Mouse (Mus musculus) adrenal gland, postnatal 25 days (tissue): ENCODE data around the gene Nicn1. TPM values are rescaled to one million over a fixed set of nuclear protein-coding genes. Genes with fewer than 3 reads are reported as not detected.

Source experiments
- DNase-seq: peaks from one replicate; pipeline ENCODE4 v3.0.0; 2021; ENCODE audit warnings: mixed read lengths
- long read RNA-seq: library from polyadenylated mRNA; stranded (forward); transcript quantifications from one replicate; pipeline ENCODE4 v2.0.0, GENCODE M21; 2021
- total RNA-seq: library from RNA; stranded (reverse); gene quantifications from 2 replicates; pipeline ENCODE4 v1.2.3, GENCODE M21; 2021

Gene Nicn1
- 17.8 and 22.3 TPM in 2 replicates for total RNA-seq
- long read RNA-seq, transcript Nicn1-201 (6 exons, 2,133 nt): major isoform, 9 of 13 reads
- long read RNA-seq, partial matches to known transcripts: 3 of 13 reads
- long read RNA-seq, other reads (novel, unspliced or antisense): 1 of 13 reads

DNA sequence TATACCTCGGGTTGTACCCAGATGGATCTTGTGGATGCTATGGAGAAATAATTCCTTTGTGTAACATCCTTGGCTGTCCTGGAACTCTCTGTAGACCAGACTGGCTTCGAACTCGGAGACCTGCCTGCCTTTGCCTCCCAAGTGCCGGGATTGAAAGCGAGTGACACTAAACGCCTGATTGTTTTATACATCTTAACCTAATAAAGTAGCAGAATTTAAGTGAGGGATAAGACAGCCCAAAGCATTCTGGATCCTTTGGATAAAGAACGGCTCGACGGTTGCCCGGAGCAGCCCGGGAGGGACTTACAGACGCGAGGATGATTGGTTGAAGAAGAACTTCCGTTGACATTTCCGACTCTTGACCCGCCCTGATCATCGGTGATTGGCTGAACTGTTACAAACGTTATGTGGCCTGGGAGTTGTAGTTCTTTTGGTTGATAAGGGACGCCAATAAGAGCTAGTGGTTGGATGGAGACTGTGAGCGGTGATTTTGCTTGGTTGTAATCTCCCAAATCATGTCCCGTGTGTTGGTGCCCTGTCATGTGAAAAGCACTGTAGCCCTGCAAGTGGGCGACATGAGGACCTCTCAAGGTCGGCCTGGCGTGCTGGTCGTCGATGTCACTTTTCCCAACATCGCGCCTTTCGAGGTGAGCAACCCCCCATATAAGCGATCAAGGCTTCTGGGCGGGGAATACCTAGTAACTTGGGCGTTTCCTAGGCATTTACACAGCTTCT lies at the start of gene Nicn1:
Gene Nicn1 (plus strand): TSS at position 414 of the 735 bp plus-strand sequence.
- peak; percentile 81 for DNase-seq

DNA sequence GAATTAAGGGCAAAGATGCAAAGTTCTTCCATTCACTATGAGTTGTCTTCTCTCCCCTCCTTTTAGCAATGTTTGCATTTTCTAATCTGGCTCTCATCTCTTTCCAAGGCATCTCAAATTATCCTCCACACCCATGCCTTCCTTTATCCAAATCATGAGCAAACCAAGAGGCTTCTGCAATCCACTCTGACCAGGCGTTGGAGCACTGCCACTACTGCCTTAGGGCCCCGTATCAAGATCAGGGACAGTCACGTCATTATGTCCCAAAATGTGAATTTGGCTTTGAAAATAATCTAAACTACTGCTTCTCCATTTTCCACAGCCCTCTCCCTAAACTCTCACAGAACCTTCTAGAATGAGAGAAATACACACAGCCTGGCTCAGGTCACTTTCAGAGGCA lies 45.7 kb upstream of the Nicn1 start:
- no peak for DNase-seq

DNA sequence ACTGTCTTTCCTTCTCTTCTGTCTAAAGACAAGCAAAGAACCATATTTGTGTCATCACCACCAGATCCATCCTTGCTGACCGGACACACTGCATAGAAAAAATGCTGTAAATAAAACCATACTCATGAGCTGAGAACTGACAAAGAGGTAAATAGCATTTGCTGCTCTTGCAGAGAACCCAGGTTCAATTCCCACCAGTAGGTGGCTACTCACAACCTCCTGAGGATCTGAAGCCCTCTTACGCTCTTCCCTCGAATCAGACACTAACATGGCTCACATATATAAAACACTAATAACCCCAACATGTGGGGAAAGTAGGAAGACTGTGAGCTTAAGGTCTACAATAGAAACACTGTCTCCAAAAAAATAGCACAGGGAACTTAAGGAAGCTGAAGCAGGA lies 45.2 kb upstream of the Nicn1 start:
- no peak for DNase-seq

DNA sequence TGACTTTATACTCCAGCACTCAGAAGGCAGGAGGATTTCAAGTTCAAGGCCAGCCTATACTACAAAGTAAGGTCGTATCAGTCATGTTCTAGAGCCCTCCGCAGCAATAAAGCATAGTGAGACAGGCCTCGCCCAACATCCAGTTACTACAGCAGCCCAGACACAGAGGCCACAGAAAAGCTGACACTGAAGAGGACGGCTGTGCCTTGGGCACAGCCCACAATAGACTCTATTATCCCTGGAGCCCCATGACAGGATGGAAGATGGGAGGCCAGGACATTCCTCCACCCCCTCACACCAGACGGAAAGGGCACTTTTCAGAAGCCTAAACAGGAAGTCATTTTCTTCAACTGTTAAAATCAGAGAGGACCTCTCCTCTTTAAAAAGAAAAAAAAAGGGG lies 41.3 kb upstream of the Nicn1 start:
- no peak for DNase-seq

DNA sequence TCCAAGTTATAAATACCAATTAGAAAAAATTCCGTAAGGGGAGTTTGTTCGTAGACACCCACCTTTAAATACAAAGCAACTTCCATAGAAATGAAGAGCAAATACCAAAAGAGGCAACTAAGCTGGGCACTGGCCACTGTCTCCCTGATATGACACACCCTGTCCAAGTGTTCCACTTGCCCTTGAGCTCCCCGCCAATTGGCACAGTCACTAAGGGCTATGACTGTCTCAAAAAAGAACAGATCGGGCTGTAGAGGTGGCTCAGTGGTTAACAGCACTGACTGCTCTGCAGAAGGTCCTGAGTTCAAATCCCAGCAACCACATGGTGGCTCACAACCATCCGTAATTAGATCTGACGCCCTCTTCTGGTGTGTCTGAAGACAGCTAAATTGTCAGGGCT lies 38.4 kb upstream of the Nicn1 start:
- DNase-seq: peak; percentile 61

DNA sequence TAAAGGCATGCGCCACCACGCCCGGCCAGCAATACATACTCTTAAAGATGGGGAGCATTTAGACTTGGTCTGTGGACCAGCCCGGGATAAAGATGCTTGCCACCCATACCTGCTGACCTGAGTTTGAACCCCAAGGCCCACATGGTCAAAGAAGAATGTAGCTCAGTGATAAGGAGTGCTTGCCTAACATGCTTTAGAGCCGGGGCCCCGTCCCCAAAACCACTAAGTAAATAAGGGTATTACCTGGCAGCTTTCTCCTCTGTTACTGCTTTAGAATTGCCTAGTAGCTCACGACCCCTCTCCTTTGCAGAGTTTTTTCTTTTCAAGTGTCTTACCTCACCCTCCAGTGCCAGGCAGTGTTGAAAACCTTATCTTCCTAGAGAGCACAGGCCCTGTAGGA lies 37.5 kb upstream of the Nicn1 start:
- DNase-seq: no peak

DNA sequence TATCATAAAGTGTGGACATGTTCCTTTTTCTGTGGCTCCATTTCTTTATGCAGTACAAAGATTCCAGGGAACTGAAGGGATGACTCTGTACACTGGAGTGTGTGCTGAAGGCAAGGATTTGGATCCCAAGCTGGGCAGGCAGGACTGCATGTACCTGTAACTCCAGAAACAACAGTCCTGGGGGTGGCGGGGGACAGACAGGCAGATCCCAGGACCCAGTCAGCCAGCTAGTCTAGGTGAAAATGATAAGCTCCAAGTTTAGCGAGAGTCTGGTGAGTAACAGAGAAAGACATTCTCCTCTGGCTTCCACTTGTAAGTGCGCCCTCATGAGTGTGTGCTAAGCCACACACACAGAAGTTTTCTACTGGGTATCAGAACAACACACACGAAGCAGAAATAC lies 29.7 kb upstream of the Nicn1 start:
- DNase-seq: no peak

DNA sequence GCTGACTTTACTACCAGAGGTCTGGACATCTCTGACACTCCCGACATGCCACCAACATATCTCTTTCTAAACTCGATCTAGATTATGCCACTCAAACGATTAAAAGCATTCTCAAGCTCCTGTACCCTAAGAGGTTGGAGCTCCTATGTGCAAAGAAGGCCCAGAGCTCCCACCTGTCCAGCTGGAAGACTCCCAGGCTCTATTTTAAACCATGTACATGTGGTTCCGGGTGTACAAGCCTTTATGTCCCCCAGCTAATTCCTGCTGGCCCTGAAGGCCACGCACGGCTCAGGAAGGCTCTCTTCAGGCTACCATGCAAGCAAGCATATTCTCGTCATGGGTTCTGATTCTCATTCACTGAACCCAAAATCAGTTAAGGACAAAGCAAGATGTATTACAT lies 28.4 kb upstream of the Nicn1 start:
- DNase-seq: no peak

DNA sequence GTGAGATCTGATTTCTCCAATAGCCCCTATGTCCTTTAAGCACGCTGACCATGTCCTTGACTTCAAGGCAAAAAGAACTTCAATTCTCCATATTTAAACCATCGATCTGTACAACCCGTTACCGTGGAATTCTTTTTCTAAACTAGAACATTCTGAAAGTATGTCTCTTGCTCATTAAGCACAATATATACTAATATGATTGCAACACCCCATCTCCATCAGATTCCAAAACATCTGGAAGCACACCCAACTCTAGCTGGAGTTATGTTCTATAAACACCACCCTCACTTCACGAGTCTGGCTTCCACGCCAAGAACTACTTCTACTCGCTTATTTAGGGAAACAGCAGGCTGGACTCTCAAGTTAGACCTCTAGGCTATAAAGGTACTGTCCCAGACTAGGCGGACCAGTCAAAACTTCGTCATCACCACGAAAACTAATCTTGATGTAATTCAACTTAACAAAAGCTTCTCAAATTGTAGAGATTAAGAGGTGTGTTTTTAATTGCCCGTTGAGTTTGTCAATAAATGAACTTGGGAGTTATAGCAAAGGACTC lies 27.7 kb upstream of the Nicn1 start:
- no peak for DNase-seq

DNA sequence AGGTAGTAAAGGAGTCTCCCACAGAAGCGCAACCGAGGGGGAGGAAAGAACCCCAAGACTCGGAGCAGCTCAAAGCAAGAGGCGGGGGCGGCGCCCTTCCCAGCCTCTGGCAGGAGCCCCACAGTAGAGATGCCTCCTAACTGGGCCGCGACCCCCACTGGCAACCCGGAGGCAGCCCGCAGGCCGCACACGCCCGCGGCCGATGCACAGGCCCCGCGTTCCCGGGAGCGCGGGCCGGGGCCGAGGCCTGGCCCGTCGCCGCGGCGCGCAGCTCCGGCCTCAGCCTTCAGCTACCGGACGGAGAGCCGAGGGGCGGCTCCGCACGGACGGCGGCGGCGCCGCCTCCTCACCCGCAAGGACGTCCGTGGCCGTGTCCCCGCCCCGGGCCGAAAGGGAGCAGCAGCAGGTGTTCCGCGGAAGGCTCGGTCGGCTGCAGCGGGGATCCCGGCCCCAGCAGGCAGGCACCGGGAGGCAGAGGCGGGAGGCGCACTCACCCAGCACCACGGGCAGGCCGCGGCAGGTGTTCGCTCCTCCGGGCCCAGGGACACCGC lies 27.0 kb upstream of the Nicn1 start:
- peak; percentile 68 for DNase-seq

DNA sequence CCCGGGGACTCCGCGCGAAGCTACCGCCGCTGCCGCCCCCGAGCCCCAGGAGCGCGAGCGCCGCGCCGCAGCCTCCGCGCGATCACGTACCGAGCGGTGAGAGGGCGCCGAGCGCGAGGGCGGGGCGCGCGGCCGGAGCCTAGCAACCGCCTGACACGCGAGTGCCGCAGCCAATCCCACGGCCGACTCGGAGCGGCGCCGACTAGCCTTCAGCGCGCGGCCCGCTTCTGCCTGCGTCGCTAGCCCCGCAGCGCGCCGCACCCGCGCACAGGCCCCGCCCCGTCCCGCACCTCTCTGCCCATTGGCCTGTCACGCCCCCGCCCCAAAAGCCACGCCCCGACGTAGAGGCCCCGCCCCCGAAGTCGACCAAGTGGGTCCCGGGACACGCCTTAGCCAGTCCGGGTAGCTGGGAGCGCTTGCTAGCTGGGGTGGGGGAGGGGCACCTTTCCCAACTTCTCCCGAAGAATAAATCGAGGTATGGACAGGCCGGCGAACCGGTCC lies 26.5 kb upstream of the Nicn1 start, which contains the start of gene Dag1:
Gene Dag1 (minus strand): TSS at position 269 of the 501 bp plus-strand sequence.
- peak; percentile 100 for DNase-seq

DNA sequence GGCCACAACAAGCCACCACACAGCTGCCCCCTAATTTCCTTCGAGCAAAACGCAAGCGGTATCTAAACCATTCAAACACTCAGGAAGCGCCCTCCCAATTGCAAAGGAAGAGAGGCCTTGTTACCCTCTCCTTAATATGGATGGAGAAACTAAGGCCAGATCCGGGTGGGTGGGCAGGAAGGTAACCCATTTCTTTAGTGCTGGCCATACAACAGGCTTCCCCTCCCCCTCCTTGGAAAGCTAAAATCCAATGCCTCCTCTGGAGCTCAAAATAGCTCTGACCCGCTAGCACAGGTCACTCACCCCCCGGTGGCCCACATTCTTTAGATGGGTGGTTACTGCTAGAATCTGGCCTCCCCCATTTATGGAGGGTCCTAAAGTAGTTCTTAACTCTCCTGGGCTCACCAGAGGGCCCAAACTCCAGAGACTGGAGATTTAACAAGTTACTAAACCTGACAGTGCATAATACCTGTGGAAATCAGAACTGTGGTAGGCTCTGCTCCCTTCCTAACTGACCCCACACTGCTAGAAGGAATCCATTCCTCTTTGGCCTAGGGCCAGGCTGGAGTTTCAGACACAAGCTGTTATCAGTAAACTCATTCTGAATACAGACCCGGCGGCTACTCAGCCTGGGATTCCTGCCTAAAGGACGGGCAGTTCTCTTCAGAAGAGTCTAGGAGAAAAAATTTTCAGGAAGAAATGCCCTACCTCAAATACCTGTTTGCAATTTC lies 25.9 kb upstream of the Nicn1 start:
- DNase-seq: peak; percentile 42

DNA sequence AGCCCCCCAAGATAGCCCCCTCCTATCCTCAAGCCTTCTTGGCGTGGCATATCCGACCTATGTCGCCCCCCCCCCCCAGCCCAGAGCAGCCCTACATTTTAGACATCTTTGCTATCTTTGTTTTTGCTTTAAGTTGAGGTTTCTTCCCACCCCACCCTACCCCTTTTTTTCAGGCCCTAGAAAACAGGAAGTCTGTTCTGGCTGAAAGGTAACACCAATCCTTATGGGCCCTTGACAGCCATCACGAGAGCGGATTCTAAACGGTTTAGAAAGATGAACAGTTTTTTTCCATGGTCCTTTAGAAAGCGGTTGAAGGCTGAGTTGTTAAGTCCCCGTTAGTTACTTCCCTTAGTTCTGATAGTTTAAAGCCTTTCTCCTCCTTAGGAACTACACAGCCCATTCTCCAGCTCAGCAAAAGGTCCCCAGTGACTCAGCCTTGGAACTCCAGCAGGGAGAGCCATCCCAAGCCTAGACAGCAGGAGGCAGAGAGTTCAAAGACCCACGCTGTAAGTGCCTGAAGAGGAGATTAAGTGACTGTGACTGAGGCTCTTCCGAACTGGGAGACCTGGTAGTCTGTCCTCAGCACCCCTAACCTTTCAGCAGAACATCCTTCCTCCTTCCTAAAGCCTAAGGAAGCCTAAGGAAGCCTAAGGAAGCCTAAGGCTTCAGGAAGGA lies 23.8 kb upstream of the Nicn1 start:
- DNase-seq: no peak

DNA sequence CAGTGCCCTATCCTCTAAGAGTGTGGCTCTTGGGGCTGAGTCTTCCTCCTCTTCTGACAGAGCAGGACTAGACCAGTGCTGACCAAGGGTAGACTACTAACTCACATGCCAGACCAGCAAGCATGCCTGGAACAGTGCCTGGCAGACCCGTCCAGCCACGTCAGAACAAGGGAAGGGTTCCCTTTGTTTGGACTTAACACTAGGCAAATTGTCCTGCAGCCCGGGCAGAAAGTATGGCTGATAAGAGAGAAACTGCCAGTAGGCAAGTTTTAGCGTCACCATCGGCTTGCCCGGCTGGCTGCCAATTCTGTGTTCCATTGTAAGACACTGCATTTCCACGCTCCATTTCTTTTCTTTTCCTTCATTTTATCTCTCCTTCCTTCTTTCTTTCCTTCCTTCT lies 22.5 kb upstream of the Nicn1 start:
- DNase-seq: no peak

DNA sequence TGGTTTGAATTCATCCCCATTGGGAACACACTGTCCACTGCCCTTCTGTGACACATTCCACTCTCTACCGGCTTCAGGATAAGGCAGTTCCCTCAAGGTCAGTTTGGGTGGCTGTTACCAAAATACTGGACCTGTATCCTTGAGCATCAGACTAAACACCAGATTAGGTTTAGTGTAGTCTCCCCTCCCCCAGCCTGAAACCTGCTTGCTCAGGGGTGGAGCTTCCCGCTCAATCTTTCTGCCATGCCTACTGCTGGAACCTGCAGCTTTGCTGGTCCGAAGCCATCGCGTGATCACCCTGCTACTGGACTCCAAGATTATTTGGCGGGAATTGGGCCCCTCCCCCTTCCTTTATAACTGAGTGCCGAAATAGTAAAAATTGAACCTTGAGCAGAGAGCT lies 21.5 kb upstream of the Nicn1 start:
- DNase-seq: peak; percentile 21

DNA sequence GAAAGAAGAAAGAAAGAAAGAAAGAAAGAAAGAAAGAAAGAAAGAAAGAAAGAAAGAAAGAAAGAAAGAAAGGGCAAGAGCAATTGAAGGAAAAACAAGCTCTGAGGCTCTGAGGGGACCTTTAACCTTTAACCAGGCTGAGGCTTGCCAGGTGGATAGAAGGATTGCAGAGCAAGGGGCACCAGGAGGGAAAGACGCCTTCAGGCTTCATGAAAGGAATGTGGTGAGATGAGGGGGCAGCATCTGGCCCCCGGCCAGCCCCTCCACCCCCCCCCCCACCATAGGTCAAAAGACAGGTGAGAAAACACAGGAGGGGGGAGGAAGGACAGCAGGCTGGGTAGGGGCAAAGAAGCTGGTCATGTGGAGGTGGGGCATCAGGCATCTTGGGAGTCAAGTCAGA lies 18.3 kb upstream of the Nicn1 start:
- no peak for DNase-seq

DNA sequence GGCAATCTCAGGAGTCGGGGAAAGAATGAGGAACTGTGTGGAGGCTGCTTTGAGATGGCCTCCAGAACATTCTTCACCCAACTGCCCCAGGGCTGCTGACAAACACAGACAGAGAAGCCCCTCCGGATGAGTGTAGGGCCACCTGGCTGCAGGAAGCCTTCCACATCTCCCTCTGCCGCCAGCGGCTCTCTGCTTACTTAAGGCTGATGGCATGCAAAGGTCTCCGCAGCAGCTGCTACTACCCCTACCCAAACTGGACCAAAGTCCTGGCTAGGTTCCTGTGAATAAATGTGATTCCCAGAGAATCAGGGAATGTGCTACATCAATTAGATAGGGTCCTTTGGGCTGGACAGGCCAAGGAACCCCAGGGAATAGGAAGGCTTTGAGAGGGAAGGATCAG lies 17.5 kb upstream of the Nicn1 start:
- DNase-seq: no peak

DNA sequence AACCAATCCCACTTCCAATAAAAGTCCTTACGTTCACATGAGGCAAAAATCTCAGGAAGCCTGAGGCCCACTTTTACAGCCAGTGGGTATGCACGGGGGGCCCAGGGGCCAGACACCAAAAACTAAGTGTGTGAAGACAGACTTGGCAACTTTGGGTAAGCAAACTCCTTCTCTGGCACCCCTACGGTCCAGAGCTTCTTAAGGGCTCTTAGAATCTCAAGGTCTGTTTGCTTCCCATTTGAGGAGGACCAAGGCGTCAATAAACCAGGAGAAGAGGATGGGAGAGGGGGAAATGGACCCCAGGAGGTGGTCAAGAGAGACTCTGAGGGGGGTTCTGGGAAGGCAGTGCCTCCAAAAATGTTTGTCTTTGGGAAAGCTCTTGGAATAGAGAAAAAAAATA lies 16.7 kb upstream of the Nicn1 start:
- DNase-seq: no peak

DNA sequence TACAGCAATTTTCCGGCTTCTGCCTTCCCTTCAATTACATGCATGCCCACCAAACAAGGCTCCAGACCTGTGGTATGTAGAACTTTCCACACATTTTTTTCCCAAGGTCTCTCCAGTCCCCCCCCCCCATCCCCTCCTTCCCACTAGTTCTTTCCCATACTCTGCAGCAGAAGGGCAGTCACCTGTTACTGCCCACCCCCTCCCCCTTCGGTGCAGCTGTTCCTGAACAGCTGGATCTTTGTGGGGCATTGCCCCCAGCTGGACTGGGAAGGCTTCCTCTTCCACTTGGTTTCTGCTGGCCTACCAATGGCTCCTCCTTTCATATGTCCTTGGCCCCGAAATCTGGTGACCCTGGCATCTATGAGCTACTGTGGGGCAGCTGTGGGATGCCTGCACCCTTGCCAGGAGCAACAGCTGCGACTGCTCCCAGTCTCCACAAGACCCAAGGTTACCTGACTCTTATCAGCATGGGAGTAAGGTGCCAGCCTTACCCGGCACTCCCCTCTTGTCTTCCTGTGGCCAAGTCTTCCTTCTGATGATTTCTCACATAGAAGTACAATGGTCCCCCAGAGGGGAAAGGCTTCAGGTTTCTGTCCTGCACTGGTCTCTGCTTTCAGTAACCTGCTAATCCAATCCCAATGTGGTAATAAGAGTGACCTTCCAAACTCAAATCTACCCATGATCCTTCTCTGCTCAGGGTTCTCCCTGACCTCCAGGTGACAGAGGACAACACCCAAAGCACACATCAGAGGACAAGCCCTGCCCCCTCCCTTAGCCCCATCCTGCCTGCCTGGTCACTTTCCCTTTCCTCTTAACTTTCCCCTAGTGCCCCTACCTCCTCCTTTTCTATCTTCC lies 15.5 kb upstream of the Nicn1 start:
- peak; percentile 51 for DNase-seq

DNA sequence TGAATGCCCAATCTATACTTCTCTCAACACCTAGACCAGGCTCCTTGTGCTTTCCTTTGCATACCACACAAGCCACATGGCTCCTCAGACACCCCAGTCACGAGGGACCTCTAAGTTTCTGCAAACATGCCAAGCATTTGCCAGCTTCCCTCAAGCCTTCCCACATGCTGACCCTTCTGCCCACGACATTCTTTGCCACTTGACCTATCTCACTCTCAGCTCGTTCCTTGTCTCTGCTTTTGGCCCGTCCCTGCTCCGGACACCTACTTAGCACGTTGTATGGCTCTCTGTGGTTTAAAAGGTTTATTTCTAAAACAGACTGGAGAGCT lies 14.9 kb upstream of the Nicn1 start:
- no peak for DNase-seq

DNA sequence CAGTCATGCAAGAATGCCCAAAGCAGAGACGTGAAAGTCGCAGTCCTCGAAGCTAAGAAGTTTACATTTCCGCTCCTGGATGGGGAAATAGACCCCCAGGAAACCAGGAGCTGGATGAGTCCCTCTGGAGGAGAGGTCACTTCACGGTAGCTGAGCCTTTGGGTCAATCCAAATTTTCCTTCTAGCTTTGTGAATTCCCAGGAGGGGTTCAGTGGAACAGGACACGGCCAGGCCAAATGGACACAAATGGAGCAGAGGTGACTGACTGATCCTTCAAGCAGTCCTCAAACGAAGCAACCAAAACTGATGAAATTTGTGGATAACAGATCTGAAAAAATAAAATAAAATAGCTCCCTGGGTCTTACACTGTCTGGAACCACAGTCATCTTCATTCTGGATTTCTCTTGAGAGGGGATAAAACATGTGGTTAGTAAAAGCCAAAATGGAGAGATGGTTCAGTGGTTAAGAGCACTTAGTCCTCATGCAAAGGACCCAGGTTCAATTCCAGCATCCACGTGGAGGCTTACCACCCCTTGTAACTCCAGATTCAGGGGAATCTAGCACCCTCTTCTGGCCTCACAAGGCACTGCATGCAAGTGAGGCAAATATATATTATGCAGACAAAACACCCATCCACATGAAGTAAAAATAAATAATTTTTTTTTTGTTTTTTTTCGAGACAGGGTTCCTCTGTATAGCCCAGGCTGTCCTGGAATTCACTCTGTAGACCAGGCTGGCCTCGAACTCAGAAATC lies 11.4 kb upstream of the Nicn1 start:
- peak; percentile 40 for DNase-seq
